Comparison of ENCODE assay signal across 6 mouse cellular contexts in the genomic region with DNA sequence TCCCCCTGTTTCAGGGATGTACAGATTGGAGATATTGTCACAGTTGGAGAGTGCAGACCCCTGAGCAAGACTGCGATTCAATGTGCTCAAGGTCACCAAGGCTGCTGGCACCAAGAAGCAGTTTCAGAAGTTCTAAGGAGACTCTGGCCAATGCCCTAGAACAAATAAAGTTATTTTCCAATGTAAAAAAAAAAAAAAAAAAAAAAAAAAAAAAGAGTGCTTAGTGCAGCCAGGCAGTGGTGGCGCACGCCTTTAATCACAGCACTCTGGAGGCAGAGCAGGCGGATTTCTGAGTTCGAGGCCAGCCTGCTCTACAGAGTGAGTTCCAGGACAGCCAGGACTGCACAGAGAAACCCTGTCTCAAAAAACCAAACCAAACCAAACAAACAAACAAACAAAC. TPM values are rescaled to one million over a fixed set of nuclear protein-coding genes. Genes with fewer than 3 reads are reported as not detected.
DNase-seq lines count a peak whose midpoint lies in the region; TF ChIP-seq lines count a peak whose summit lies in the region.
"Not testable (repeated sequence)": the region's sequence is repeated elsewhere in the genome, so short reads cannot be mapped to it uniquely, and the experiment has no call there.
"Had no signal": no experiment of that assay in that cellular context is flagged by ENCODE, and none has a peak within 500 bp of the region (broad histone marks: within the 10 kb centered on the region; RNA-seq: fewer than 3 reads in every experiment).

No protein-coding gene starts in this region.

- TF ChIP-seq CTCF in CH12.LX (conservative IDR thresholded peaks at IDR 0.05 in 1 of 2, IDR thresholded peaks at IDR 0.05 in 1 of 2; ENCODE audit: low read depth in 2 of 2, low read length in 2 of 2); MEL (IDR thresholded peaks at IDR 0.05 in 2 of 3, conservative IDR thresholded peaks at IDR 0.05 in 1 of 3; ENCODE audit: control insufficient read depth in 1 of 3, insufficient read depth in 1 of 3, low read depth in 2 of 3, low read length in 3 of 3, poor library complexity in 1 of 3, severe bottlenecking in 1 of 3); gastrocnemius, adult 2 months (IDR thresholded peaks at IDR 0.05): not testable (repeated sequence)

- not testable (repeated sequence) for TF ChIP-seq RAD21 in CH12.LX (IDR thresholded peaks at IDR 0.05; ENCODE audit: low read depth, low read length); MEL (IDR thresholded peaks at IDR 0.05; ENCODE audit: low read depth, low read length)

- not testable (repeated sequence) for H3K27ac ChIP-seq in CH12.LX (ENCODE audit: insufficient read depth, low read depth); ES-E14 (ENCODE audit: insufficient read depth, low read depth, low read length, poor library complexity, severe bottlenecking); MEL (ENCODE audit: control insufficient read depth, low read depth, low read length)
- H3K27ac ChIP-seq in gastrocnemius, adult 2 months = peak overlapping the region; percentile 93

- not testable (repeated sequence) for H3K79me2 ChIP-seq in CH12.LX (replicated peaks; ENCODE audit: control insufficient read depth, extremely low read depth, insufficient read depth, poor library complexity, severe bottlenecking); MEL (ENCODE audit: control insufficient read depth, insufficient read depth, low read length, poor library complexity)

- TF ChIP-seq EP300 in CH12.LX (IDR thresholded peaks at IDR 0.05; ENCODE audit: low read length); MEL (IDR thresholded peaks at IDR 0.05; ENCODE audit: low read depth in 1 of 2, low read length in 2 of 2): not testable (repeated sequence)

- H3K4me2 ChIP-seq in CH12.LX (ENCODE audit: insufficient read depth, low read depth, poor library complexity, severe bottlenecking) = not testable (repeated sequence)

- H3K4me1 ChIP-seq in CH12.LX (ENCODE audit: control insufficient read depth in 1 of 2, insufficient read depth in 2 of 2) (peaks cover 34 to 62% of the 10 kb centered on the region in 2 experiments), ES-E14 (ENCODE audit: control insufficient read depth in 2 of 2, insufficient read depth in 2 of 2, low read length in 2 of 2, poor library complexity in 1 of 2) (peaks cover 4 to 20% of the 10 kb centered on the region in 2 experiments; a peak in 2 of 4 replicates)
- not testable (repeated sequence) for H3K4me1 ChIP-seq in MEL (ENCODE audit: control insufficient read depth in 1 of 2, insufficient read depth in 2 of 2, low read length in 2 of 2)

- dilution Hi-C loops in CH12.LX (cut with MboI; ENCODE audit: extremely low pct_ligation_motif_present, extremely low pct_unique_long_range_greater_than_20kb, low sequenced_read_pairs) = not testable (repeated sequence)

- H3K4me3 ChIP-seq in CH12.LX (replicated peaks in 1 of 3; ENCODE audit: low read depth in 2 of 3, low read length in 2 of 3, poor library complexity in 1 of 3); ES-E14 (ENCODE audit: insufficient read depth in 1 of 2, low read depth in 1 of 2, low read length in 2 of 2, poor library complexity in 1 of 2, severe bottlenecking in 1 of 2); MEL (ENCODE audit: control insufficient read depth in 1 of 2, insufficient read depth in 1 of 2, low read depth in 2 of 2, low read length in 2 of 2): not testable (repeated sequence)
- peak overlapping the region; percentile 52; the same call in 1 of the 2 replicates for H3K4me3 ChIP-seq in gastrocnemius, adult 2 months

- H3K9ac ChIP-seq in CH12.LX (ENCODE audit: insufficient read depth, low read depth); ES-E14 (ENCODE audit: insufficient read depth, low read depth, low read length, poor library complexity, severe bottlenecking); MEL (ENCODE audit: control insufficient read depth, low read depth, low read length, poor library complexity, severe bottlenecking): not testable (repeated sequence)

- intact Hi-C loops in gastrocnemius, adult 2 months (cut with DNase I) = not testable (repeated sequence)

- not testable (repeated sequence) for DNase-seq in CH12.LX (ENCODE audit: extremely low read depth); ES-E14 (ENCODE audit: low read depth, low spot score); MEL (ENCODE audit: low read depth, low spot score); gastrocnemius, adult 2 months

- H3K9me3 ChIP-seq in CH12.LX (replicated peaks; ENCODE audit: low read length); ES-E14 (ENCODE audit: control insufficient read depth, insufficient read depth, low read depth, low read length); MEL (replicated peaks; ENCODE audit: insufficient read depth, low read length): not testable (repeated sequence)

- not testable (repeated sequence) for TF ChIP-seq POLR2A in CH12.LX (IDR thresholded peaks at IDR 0.05; ENCODE audit: low read depth, low read length); MEL (IDR thresholded peaks at IDR 0.05; ENCODE audit: control insufficient read depth in 1 of 2, insufficient read depth in 1 of 2, low read depth in 1 of 2, low read length in 2 of 2, poor library complexity in 1 of 2)

- H3K36me3 ChIP-seq in CH12.LX (replicated peaks in 1 of 2; ENCODE audit: control insufficient read depth in 1 of 2, insufficient read depth in 1 of 2, low read length in 1 of 2); ES-E14 (ENCODE audit: control insufficient read depth, insufficient read depth, low read length, poor library complexity, severe bottlenecking); MEL (ENCODE audit: control insufficient read depth in 1 of 2, insufficient read depth in 2 of 2, low read length in 2 of 2): not testable (repeated sequence)

- in situ Hi-C loops in CH12.LX (cut with MboI; ENCODE audit: low pct_ligation_motif_present, low pct_unique_long_range_greater_than_20kb, low sequenced_read_pairs); ES-E14 (cut with MboI; ENCODE audit: low sequenced_read_pairs in 2 of 2, unreplicated experiment in 2 of 2): not testable (repeated sequence)

- not testable (repeated sequence) for H3K27me3 ChIP-seq in CH12.LX (replicated peaks); MEL (ENCODE audit: control insufficient read depth in 1 of 2, insufficient read depth in 2 of 2, low read length in 2 of 2)

TF ChIP-seq in CH12.LX, 34 proteins besides CTCF, POLR2A, EP300 and RAD21:
- TF ChIP-seq HCFC1 (IDR thresholded peaks at IDR 0.05; ENCODE audit: low read depth, low read length) (0 out of 2 replicates have a peak, but pooled peaks have one; percentile 15), ZNF384 (IDR thresholded peaks at IDR 0.05; ENCODE audit: low read depth, low read length) (peak; percentile 93)

TF ChIP-seq in ES-E14, 5 proteins besides CTCF, POLR2A, EP300 and RAD21:
- TF ChIP-seq ZNF384 (IDR thresholded peaks at IDR 0.05; ENCODE audit: low read depth, low read length) = peak; percentile 92
TF ChIP-seq in ES-E14: peak in this region for 1; not testable (repeated sequence) for 4.

TF ChIP-seq in MEL, 35 proteins besides CTCF, POLR2A, EP300 and RAD21:
- TF ChIP-seq ZNF384 (IDR thresholded peaks at IDR 0.05; ENCODE audit: low read depth, low read length) = peak; percentile 86

RNA-seq across cellular contexts. Expression of a gene that starts 29.8 kb away (rescaled TPM):
- total RNA-seq in CH12.LX (2012; rRNA removed) (17.2 and 39.3 TPM in 2 replicates), CH12.LX (2014; rRNA removed) (7.2 and 8.7 TPM in 2 replicates), ES-E14 (2012; rRNA removed) (3.7 and 6.1 TPM in 2 replicates), MEL (2012; rRNA removed) (4.6 and 7.5 TPM in 2 replicates)
- polyA plus RNA-seq in CH12.LX (2012; ENCODE audit: insufficient read length, low read depth) (8.7 and 10.9 TPM in 2 replicates), MEL (2012; ENCODE audit: insufficient read depth in 1 of 2, insufficient read length in 2 of 2, low read depth in 1 of 2, low replicate concordance in 2 of 2, missing spikeins in 1 of 2) (10 to 100 TPM in 1 of 2 experiments, not detected in 1; 10.9 TPM)
- total RNA-seq in gastrocnemius, adult 2 months (2021) = 10 to 100 TPM; 24.3 to 32.0 TPM

RNA-seq across cellular contexts. Expression of a gene that starts 47.9 kb away (rescaled TPM):
- total RNA-seq in CH12.LX (2012; rRNA removed) (0.67 and 2.6 TPM in 2 replicates), CH12.LX (2014; rRNA removed) (2.0 and 3.0 TPM in 2 replicates), ES-E14 (2012; rRNA removed) (0.67 and 1.2 TPM in 2 replicates), MEL (2012; rRNA removed) (0.08 TPM in 1 of 2 replicates, not detected in the other)
- polyA plus RNA-seq in CH12.LX (2012; ENCODE audit: insufficient read length, low read depth) (0.12 and 0.26 TPM in 2 replicates), MEL (2012; ENCODE audit: insufficient read depth in 1 of 2, insufficient read length in 2 of 2, low read depth in 1 of 2, low replicate concordance in 2 of 2, missing spikeins in 1 of 2) (under 1 TPM in 1 of 2 experiments, not detected in 1; 0.07 TPM)
- under 1 TPM in 1 of 2 experiments, not detected in 1; 0.14 TPM for total RNA-seq in gastrocnemius, adult 2 months (2021)
- polyA plus RNA-seq: activated CD4-positive, CD25-positive, alpha-beta regulatory T cell, adult 4 months; CD4-positive, CD25-positive, alpha-beta regulatory T cell, adult 4 months had no signal

RNA-seq across cellular contexts. Expression of a gene that starts 50.8 kb away (rescaled TPM):
- 321 and 436 TPM in 2 replicates for total RNA-seq in CH12.LX (2012; rRNA removed)
- 291 and 336 TPM in 2 replicates for total RNA-seq in CH12.LX (2014; rRNA removed)
- 222 and 228 TPM in 2 replicates for polyA plus RNA-seq in CH12.LX (2012; ENCODE audit: insufficient read length, low read depth)
- 106 and 117 TPM in 2 replicates for total RNA-seq in ES-E14 (2012; rRNA removed)
- total RNA-seq in MEL (2012; rRNA removed) = 56.8 and 66.2 TPM in 2 replicates
- 10 to 100 TPM in 1 of 2 experiments, not detected in 1; 77.7 TPM for polyA plus RNA-seq in MEL (2012; ENCODE audit: insufficient read depth in 1 of 2, insufficient read length in 2 of 2, low read depth in 1 of 2, low replicate concordance in 2 of 2, missing spikeins in 1 of 2)
- total RNA-seq in gastrocnemius, adult 2 months (2021) = 10 to 100 TPM; 38.7 to 50.9 TPM
